Mouse (Mus musculus) midbrain, embryonic 10.5 days (tissue): ENCODE data around the gene Kxd1. TPM values are rescaled to one million over a fixed set of nuclear protein-coding genes. Genes with fewer than 3 reads are reported as not detected.
"Not testable (repeated sequence)": the region's sequence is repeated elsewhere in the genome, so short reads cannot be mapped to it uniquely, and the experiment has no call there.

Source experiments
- DNase-seq: peaks from one replicate; pipeline ENCODE4 v3.0.0-alpha.2; 2017; ENCODE audit warnings: low spot score
- H3K27ac ChIP-seq: fragments of 300-500 bp; sonication (generic); replicated peaks from 2 replicates; pipeline ENCODE4 v1.5.1; 2016; ENCODE audit warnings: mild to moderate bottlenecking
- H3K27me3 ChIP-seq: fragments of 300-500 bp; sonication (generic); 2 replicates; pipeline ENCODE4 v1.6.1; 2016; ENCODE audit warnings: low read depth, mild to moderate bottlenecking; ENCODE audit not compliant: poor library complexity, severe bottlenecking
- H3K36me3 ChIP-seq: fragments of 300-500 bp; sonication (generic); 2 replicates; pipeline ENCODE4 v1.6.1; 2016; ENCODE audit warnings: mild to moderate bottlenecking, moderate library complexity
- H3K4me1 ChIP-seq: fragments of 300-500 bp; sonication (generic); 2 replicates; pipeline ENCODE4 v1.6.1; 2016
- H3K4me3 ChIP-seq: fragments of 300-500 bp; sonication (generic); 2 replicates; pipeline ENCODE4 v1.5.1; 2016; ENCODE audit warnings: mild to moderate bottlenecking, moderate library complexity
- H3K9me3 ChIP-seq: fragments of 300-500 bp; sonication (generic); replicated peaks from 2 replicates; pipeline ENCODE4 v1.6.1; 2016; ENCODE audit warnings: mild to moderate bottlenecking
- WGBS: fragments of 180-500 bp; shearing (Covaris S2); methylation state at CpG from one replicate; pipeline ENCODE4 v1.1.7; 2016; 5-methylcytosine and 5-hydroxymethylcytosine counted together
- polyA plus RNA-seq: library from polyadenylated mRNA; unstranded; fragments of >200 nt; fragmentation: Nextera tagmentation; extraction: Ambion mirVana; gene quantifications from 2 replicates; pipeline ENCODE4 v1.2.1, GENCODE M21; 2016

The Kxd1 gene
- polyA plus RNA-seq, 1 experiment from 2014 or later = 56.5 TPM

DNA sequence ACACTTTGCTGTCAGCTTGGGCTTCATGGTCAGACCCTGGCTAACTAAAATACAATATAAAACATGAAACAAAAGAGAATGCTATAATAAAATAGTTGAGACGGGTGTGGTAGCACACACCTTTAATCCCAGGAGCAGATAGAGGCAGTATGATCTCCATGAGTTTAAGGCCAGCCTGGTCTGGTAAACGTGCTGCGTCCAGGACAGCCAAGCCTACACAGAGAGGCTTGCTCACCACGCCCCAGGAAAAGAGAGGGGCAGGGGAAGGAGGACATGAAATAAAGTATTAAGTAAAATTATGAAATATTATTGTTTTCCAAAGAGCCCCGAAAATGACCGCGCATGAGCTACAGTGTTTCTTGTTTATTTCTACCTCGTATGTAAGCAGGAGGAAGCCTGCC, 645 bp downstream of the Kxd1 start:
- H3K27ac ChIP-seq = peak overlapping the region; percentile 99
- peaks cover 49% of the 10 kb centered on the region for H3K4me1 ChIP-seq
- DNase-seq = no peak
- no peaks in the 10 kb centered on the region for H3K9me3 ChIP-seq
- 3% methylated on average over 8 of the region's 8 CpGs for WGBS
- no peaks in the 10 kb centered on the region for H3K27me3 ChIP-seq
- H3K4me3 ChIP-seq = peak overlapping the region; percentile 85
- peaks cover 29% of the 10 kb centered on the region for H3K36me3 ChIP-seq

DNA sequence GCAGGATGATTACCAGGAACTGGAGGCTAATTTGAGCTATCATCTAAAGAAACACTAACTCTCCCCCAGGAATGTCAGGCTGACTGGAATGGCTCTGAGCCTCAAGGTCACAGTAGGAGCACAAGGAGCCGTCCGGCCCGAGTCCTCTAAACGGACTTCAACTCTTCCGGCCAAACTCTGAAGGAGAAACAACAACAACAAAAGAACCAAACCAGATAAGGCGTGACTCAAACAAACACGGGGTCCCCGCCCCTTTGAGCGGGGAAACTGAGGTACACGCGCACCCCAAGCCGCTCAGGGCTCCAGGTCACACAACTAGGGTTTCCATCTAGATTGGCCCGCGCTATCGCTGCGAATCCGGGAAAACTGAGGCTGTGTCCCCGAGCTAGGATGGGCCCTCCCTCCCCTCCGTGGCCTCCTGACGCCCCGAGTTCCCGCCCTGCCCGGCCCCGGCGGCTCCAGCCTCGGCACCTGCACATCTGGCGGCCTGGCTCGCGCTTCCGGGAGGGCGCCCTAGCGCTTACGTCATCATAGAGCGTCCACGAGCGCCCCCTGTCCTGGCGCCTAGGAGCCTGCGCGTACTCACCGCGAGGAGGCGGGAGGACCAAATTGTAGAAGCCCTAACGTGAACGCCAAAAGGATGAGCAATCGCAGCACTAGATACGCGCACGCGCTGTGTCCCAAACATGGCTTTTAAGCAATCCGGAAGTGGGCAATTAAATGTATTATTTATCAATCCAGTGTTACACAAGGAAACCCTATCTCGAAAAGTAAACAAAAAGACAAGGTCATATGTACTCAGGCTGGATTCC, 5.0 kb downstream of the Kxd1 start:
- Histone ChIP-seq H3K36me3 (peaks cover 26% of the 10 kb centered on the region), H3K4me3 (peak overlapping the region; percentile 69), H3K27me3 (no peaks in the 10 kb centered on the region), H3K9me3 (no peaks in the 10 kb centered on the region), H3K27ac (peak overlapping the region; percentile 87), H3K4me1 (peaks cover 40% of the 10 kb centered on the region)
- peak; percentile 94 for DNase-seq
- under 1% methylated on average over 51 of the region's 51 CpGs for WGBS

DNA sequence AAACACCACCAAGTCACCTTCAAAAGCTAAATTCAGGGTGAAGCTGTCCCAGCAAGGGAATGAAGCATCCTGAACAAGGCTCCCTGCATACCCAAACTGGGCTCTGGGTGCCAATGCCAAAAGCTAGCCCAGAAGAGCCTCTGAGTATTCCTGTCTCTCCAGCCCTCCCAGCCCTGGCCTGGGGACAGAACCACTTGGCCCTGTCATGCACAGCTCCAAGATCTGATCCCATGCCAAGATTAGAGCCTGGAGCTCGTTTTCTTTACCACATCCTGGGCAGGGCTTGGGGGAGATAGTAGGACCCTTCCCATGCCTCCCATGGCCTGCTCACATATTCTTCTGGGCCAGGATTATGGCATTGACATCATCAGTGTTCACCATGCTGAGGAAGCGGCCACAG, 8.2 kb downstream of the Kxd1 start:
- Histone ChIP-seq H3K4me3 (no peak overlapping the region), H3K9me3 (no peaks in the 10 kb centered on the region), H3K27me3 (no peaks in the 10 kb centered on the region), H3K36me3 (peaks cover 53% of the 10 kb centered on the region), H3K27ac (no peak overlapping the region), H3K4me1 (peaks cover 24% of the 10 kb centered on the region)
- 85% methylated on average over 2 of the region's 2 CpGs for WGBS
- DNase-seq = no peak

DNA sequence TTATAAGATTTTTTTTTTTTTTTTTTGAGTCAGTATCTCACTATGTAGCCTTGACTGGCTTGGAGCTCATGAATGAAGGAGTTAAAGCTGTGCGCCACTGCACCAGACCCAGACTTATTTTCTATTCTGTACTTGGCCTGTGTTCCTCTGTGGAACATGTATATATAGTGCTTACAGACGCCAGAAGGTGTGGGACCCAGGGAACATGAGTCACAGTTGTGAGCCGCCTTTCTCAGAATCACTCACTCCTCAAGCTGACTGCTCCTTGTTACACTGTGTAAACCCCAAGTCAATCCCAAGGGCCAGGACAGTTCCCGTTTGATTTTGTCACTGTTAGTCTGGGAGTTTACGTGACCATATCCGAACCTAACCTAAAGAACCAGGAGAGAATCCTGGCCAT, 8.7 kb downstream of the Kxd1 start:
- Histone ChIP-seq H3K27me3 (no peaks in the 10 kb centered on the region), H3K27ac (no peak overlapping the region), H3K4me3 (no peak overlapping the region), H3K4me1 (peaks cover 24% of the 10 kb centered on the region), H3K9me3 (no peaks in the 10 kb centered on the region), H3K36me3 (peaks cover 58% of the 10 kb centered on the region)
- DNase-seq = no peak
- 90% methylated on average over 6 of the region's 6 CpGs for WGBS

DNA sequence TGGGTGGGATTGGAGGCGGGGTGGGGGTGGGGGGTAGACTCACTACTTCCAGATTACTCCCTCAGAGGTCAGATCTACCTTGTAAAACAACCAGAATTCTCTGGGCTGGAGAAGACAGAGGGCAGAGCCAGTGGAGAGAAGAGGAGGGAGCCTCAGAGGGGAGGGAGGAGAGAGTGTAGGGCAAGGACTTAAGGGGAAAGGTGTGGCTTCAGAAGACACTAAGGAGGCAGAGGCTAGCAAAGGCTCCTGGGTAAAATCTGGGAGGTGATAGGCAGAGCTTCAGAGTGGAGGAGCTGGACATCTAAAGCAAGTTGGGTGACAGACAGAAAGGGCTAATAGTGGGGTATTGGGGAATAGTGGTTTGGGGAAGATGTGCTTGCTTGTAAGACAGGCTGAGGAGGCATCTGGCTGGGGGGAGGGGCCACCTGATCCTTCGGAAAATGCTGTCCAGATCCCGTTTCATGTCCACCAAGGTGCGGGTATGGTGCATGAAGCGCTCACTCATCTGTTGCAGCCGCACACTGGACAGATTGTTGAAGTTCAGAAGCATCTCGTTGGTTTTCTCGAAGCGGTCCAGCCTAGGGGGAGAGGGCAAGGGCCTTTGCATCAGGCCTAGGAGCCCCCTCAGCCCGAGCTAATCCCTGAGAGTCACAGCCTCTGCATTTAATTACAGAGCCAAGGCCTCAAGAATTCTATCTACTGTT, 9.7 kb downstream of the Kxd1 start:
- no peak for DNase-seq
- no peak overlapping the region for H3K4me3 ChIP-seq
- peaks cover 17% of the 10 kb centered on the region for H3K4me1 ChIP-seq
- H3K9me3 ChIP-seq = no peaks in the 10 kb centered on the region
- no peak overlapping the region for H3K27ac ChIP-seq
- no peaks in the 10 kb centered on the region for H3K27me3 ChIP-seq
- WGBS = 80% methylated on average over 10 of the region's 10 CpGs
- H3K36me3 ChIP-seq = peaks cover 68% of the 10 kb centered on the region

DNA sequence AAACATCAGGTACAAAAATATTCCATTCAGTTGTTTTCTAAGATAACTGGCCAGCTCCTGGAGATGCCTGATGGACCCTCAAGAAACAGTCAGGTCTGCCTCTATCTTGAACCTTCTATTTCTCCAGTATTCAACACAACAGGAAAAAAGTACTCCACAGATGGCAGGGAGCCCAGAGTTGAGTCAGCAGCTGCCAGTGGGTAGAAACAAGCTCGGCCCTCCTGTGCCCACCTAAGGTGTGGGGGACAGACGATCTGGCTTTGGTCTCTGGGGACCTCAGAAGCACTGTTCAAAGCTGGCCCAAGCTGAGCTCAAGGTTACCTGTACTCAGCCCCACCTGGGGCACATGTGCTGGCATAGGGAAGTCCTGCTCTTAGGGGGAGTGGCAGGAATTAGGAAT, 14.3 kb downstream of the Kxd1 start:
- no peak for DNase-seq
- Histone ChIP-seq H3K9me3 (no peaks in the 10 kb centered on the region), H3K27me3 (no peaks in the 10 kb centered on the region), H3K4me1 (peaks cover 27% of the 10 kb centered on the region), H3K36me3 (peaks cover 73% of the 10 kb centered on the region), H3K27ac (no peak overlapping the region), H3K4me3 (no peak overlapping the region)
- 93% methylated on average over 2 of the region's 2 CpGs for WGBS

DNA sequence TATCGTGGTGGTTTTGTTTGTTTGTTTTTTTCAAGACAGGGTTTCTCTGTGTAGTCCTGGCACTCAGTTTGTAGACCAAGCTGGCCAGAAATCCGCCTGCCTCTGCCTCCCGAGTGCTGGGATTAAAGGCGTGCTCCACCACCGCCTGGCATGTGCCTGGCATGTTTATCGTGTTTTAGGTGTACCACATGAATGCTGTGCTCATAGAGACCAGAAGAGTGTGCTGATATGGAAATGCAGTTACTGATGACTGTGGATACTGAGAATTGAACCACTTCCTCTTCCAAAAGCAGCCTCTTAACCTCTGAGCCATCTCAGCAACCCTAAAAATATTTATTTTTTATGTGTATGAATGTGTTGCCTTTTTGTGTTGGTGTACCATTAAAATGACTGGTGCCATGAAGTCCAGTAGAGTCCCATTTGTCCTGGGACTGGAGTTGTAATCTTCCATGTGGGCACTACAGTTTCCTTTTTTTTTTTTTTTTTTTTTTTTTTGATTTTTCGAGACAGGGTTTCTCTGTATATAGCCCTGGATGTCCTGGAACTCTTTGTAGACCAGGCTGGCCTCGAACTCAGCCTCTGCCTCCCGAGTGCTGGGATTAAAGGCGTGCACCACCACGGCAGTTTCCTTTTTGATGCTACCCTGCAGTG, 15.4 kb downstream of the Kxd1 start:
- Histone ChIP-seq H3K36me3 (peaks cover 72% of the 10 kb centered on the region), H3K27me3 (no peaks in the 10 kb centered on the region), H3K27ac (no peak overlapping the region), H3K4me1 (peaks cover 30% of the 10 kb centered on the region), H3K4me3 (0 out of 2 replicates have a peak overlapping the region, but pooled peaks have one; percentile 98), H3K9me3 (no peaks in the 10 kb centered on the region)
- WGBS = 93% methylated on average over 11 of the region's 11 CpGs
- DNase-seq = no peak

DNA sequence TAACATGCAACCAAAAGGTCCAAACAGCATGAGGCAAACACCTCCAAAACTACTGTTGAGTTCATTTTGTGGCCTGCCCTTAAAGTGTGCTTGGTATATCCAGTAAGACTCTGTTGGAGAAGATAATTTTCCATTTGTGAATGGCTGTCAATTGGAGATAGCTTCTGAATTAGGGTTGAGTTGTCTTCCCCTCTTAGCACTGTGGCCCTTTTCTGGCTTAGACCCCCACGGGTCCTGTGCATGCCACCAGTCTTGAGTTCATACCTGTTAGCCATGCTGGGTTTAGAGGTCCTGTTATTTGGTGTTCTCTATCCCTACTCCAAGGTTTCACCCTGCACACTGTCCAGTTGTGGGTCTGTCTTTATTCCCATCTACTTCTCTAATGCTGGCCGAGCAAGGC, 16.0 kb downstream of the Kxd1 start:
- Histone ChIP-seq H3K9me3 (no peaks in the 10 kb centered on the region), H3K4me1 (peaks cover 35% of the 10 kb centered on the region), H3K27me3 (no peaks in the 10 kb centered on the region), H3K27ac (no peak overlapping the region), H3K4me3 (peak overlapping the region; percentile 98; the same call in 1 of the 2 replicates), H3K36me3 (peaks cover 75% of the 10 kb centered on the region)
- DNase-seq = no peak
- WGBS = 95% methylated on average over 2 of the region's 2 CpGs

DNA sequence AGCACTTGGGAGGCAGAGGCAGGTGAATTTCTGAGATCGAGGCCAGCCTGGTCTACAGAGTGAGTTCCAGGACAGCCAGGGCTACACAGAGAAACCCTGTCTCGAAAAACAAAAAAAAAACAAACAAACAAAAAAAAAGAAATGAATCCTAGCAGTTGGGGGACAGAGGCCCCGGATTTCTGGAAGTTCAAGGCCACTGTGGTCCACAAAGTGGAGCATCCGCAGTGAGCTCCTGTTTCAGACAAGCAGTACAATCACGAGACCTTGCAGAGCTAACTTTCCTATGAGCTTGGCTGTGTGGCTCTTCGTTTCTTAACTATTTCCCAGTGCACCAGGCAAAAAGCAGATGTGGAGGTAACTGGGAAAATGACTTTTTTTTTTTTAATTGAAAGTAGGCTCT, 16.6 kb downstream of the Kxd1 start:
- Histone ChIP-seq H3K36me3 (peaks cover 69% of the 10 kb centered on the region), H3K4me3 (peak overlapping the region; percentile 98), H3K4me1 (peaks cover 38% of the 10 kb centered on the region), H3K27ac (peak overlapping the region; percentile 96)
- DNase-seq, H3K27me3 ChIP-seq, H3K9me3 ChIP-seq: not testable (repeated sequence)
- WGBS = 84% methylated on average over 6 of the region's 6 CpGs

DNA sequence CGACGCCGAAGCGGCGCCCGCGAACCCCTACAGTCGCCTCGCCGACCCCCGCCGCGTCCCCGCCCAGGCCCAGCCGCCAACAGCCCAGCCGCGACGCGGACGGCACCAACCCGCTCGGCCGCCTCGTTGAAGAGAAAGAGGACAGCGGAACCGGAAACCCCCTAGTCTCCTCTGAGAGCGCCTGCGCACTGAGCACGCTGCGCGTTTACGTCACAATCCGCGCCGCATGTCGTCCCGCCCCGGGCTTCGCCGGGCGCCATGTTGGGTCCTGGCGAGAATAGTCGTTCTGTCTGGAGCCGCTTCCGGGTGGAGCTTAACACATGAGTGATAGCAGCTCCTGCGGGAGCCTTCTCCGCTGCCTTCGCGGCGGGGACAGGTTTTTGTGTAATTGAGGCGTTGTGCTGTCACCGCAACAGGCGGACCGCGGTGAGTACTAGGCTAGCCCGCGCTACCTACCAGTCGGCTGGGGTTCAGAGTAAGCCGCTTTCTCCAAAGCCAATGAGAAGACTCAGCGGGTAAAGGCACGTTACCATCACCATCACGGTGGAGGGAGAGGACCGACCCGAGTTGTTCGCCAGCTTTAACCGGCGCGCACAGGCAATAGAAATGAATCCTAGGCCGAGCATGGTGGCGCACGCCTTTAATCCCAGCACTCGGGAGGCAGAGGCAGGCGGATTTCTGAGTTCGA, 17.4 kb downstream of the Kxd1 start, which contains the start of gene Uba52:
Gene Uba52 (minus strand): TSS at position 574 of the 688 bp plus-strand sequence.
- WGBS = 1% methylated on average over 74 of the region's 74 CpGs
- peak; percentile 97 for DNase-seq
- H3K36me3 ChIP-seq = peaks cover 61% of the 10 kb centered on the region
- no peaks in the 10 kb centered on the region for H3K27me3 ChIP-seq
- peaks cover 46% of the 10 kb centered on the region for H3K4me1 ChIP-seq
- H3K9me3 ChIP-seq = no peaks in the 10 kb centered on the region
- peak within 1 kb of the TSS; percentile 96 for H3K27ac ChIP-seq
- peak within 1 kb of the TSS; percentile 98 for H3K4me3 ChIP-seq

DNA sequence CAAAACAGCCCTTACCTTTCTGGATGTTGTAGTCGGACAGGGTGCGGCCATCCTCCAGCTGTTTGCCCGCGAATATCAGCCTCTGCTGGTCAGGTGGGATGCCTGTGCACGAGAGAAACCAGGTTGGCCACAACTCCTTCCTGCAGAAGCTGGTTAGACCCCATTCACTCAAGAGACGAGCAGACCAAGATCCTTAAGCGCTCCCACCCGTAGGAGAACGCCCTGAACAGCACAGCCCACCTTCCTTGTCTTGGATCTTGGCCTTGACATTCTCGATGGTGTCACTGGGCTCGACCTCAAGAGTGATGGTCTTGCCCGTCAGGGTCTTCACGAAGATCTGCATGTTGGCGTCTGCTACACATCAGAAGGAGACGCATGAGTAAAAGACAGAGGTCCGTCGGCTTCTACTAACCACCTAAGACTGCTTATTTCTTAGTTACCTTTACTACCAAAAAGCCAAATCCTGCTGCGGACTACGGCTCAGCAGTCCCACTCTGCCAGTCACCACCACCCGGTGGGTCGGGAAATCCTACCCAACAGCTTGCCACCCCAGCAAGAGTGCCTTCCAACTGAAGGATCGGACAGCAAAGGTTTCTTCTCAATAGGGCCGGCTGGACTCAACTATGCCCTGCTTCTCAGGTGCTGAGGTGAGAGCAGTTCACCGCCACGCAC, 18.3 kb downstream of the Kxd1 start:
- Histone ChIP-seq H3K36me3 (peaks cover 59% of the 10 kb centered on the region), H3K27ac (peak overlapping the region; percentile 96), H3K4me1 (peaks cover 55% of the 10 kb centered on the region), H3K27me3 (peaks cover 9% of the 10 kb centered on the region), H3K4me3 (peak overlapping the region; percentile 98), H3K9me3 (no peaks in the 10 kb centered on the region)
- DNase-seq = no peak
- 19% methylated on average over 25 of the region's 25 CpGs for WGBS

DNA sequence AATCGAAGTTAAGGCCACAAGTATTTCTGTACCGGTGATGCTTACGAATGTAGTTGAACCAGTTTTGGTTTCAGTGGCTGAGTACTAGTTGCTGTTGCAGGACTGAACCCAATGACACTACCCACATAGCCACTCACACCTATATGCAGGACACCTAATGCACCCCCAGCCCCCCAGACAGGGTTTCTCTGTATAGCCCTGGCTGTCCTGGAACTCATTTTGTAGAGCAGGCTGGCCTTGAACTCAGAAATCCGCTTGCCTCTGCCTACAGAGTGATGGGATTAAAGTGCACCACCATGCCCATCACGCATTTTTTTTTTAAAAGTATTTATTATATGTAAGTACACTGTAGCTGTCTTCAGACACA, 20.7 kb downstream of the Kxd1 start:
- H3K36me3 ChIP-seq = peaks cover 45% of the 10 kb centered on the region
- H3K27me3 ChIP-seq = peaks cover 33% of the 10 kb centered on the region
- H3K9me3 ChIP-seq = no peaks in the 10 kb centered on the region
- peaks cover 78% of the 10 kb centered on the region for H3K4me1 ChIP-seq
- H3K27ac ChIP-seq = peak overlapping the region; percentile 97; the same call in 1 of the 2 replicates
- H3K4me3 ChIP-seq = peak overlapping the region; percentile 81
- DNase-seq = no peak
- 62% methylated on average over 5 of the region's 5 CpGs for WGBS
